ENCODE assay signal across 9 mouse cellular contexts in genomic region chr7:118313818-118314217, GRCm38 (mm10).
A peak's percentile ranks its signal among the peaks of the same experiment; 100 is the strongest.
DNase-seq lines count a peak whose midpoint lies in the region; ATAC-seq lines count a peak whose summit lies in the region.
"Had no signal": no experiment of that assay in that cellular context is flagged by ENCODE, and none has a peak within 500 bp of the region (broad histone marks: within the 10 kb centered on the region; RNA-seq: fewer than 3 reads in every experiment).

No protein-coding gene starts in this region.

- no peaks in the 10 kb centered on the region for H3K27me3 ChIP-seq in hindbrain, embryonic 13.5 days
- H3K27me3 ChIP-seq: liver, embryonic 15.5 days had no signal

- no peaks in the 10 kb centered on the region for H3K9me3 ChIP-seq in hindbrain, embryonic 13.5 days
- H3K9me3 ChIP-seq: liver, embryonic 15.5 days had no signal

- DNase-seq in cerebellum, adult 18-20 months = peak; percentile 27 to 31
- no peak for DNase-seq in cerebellum, adult 8-10 months
- DNase-seq in layer of hippocampus, adult 11-12 months (ENCODE audit: low spot score) = peak; percentile 39
- DNase-seq in layer of hippocampus, adult 9-10 months (ENCODE audit: low spot score) = no peak
- DNase-seq in MN1 (ENCODE audit: low spot score) = peak; percentile 91
- peak; percentile 23 to 30 for DNase-seq in layer of hippocampus, postnatal 10 days (ENCODE audit: low spot score in 2 of 2)
- DNase-seq in ovary, adult 18-20 months (ENCODE audit: low spot score) = no peak

- no peak overlapping the region for H3K4me2 ChIP-seq in hindbrain, embryonic 13.5 days
- H3K4me2 ChIP-seq: liver, embryonic 15.5 days had no signal

- no peaks in the 10 kb centered on the region for H3K4me1 ChIP-seq in hindbrain, embryonic 13.5 days (replicated peaks)
- H3K4me1 ChIP-seq: liver, embryonic 15.5 days had no signal

- H3K4me3 ChIP-seq in hindbrain, embryonic 13.5 days = no peak overlapping the region
- H3K4me3 ChIP-seq: liver, embryonic 15.5 days had no signal

- H3K27ac ChIP-seq in hindbrain, embryonic 13.5 days = no peak overlapping the region
- H3K27ac ChIP-seq: liver, embryonic 15.5 days had no signal

- no peak overlapping the region for H3K9ac ChIP-seq in hindbrain, embryonic 13.5 days
- H3K9ac ChIP-seq: liver, embryonic 15.5 days had no signal

- 74% methylated on average over 8 of the region's 8 CpGs for WGBS in hindbrain, embryonic 13.5 days

- no peaks in the 10 kb centered on the region for H3K36me3 ChIP-seq in hindbrain, embryonic 13.5 days
- H3K36me3 ChIP-seq: liver, embryonic 15.5 days had no signal

- no peak for ATAC-seq in hindbrain, embryonic 13.5 days (ENCODE audit: low FRiP score)

Comparison
In these comparisons a context has a peak if more than half of its experiments do, and no peak if none do; other contexts are left out.
1. DNase-seq: peak in cerebellum, adult 18-20 months (2 of 2), layer of hippocampus, adult 11-12 months (single experiment), MN1 (single experiment) and layer of hippocampus, postnatal 10 days (2 of 2); none in cerebellum, adult 8-10 months (single experiment), layer of hippocampus, adult 9-10 months (single experiment) and ovary, adult 18-20 months (single experiment).